Mouse (Mus musculus): ENCODE data around the gene Akr1c18.

The Akr1c18 gene

GRCm38 (mm10) chr13:4110281-4111188 is 39.9 kb downstream of the Akr1c18 start:
- DNase-seq (ENCODE audit: extremely low read depth, insufficient read length, low spot score) = no peak

- DNase-seq (ENCODE audit: extremely low read depth, insufficient read length, low spot score) = no peak
Observed at GRCm38 (mm10) chr13:4102721-4103120, 47.7 kb downstream of the Akr1c18 start.

- DNase-seq (ENCODE audit: extremely low read depth, insufficient read length, low spot score) = no peak
Observed at GRCm38 (mm10) chr13:4101691-4102090, 48.8 kb downstream of the Akr1c18 start.
